Mouse (Mus musculus) neural tube, embryonic 13.5 days (tissue): ENCODE data around the gene Tmem221. TPM values are rescaled to one million over a fixed set of nuclear protein-coding genes. Genes with fewer than 3 reads are reported as not detected.

ENCODE experiments used
- ATAC-seq: fragments of 200-750 bp; cut with Nextera tagmentation; 2 replicates; pipeline ENCODE4 v1.8.0; 2017; ENCODE audit warnings: low read depth, mild to moderate bottlenecking, moderate TSS enrichment, moderate library complexity
- H3K27ac ChIP-seq: fragments of 300-500 bp; sonication (generic); replicated peaks from 2 replicates; pipeline ENCODE4 v1.5.1; 2015; ENCODE audit warnings: moderate library complexity, mild to moderate bottlenecking, inconsistent platforms
- H3K27me3 ChIP-seq: fragments of 300-500 bp; sonication (generic); 2 replicates; pipeline ENCODE4 v1.6.1; 2015; ENCODE audit warnings: mild to moderate bottlenecking, inconsistent platforms
- H3K36me3 ChIP-seq: fragments of 300-500 bp; sonication (generic); 2 replicates; pipeline ENCODE4 v1.6.1; 2015; ENCODE audit warnings: mild to moderate bottlenecking, inconsistent platforms
- H3K4me1 ChIP-seq: fragments of 300-500 bp; sonication (generic); replicated peaks from 2 replicates; pipeline ENCODE4 v1.6.1; 2015; ENCODE audit warnings: inconsistent platforms
- H3K4me2 ChIP-seq: fragments of 300-500 bp; sonication (generic); 2 replicates; pipeline ENCODE4 v1.6.1; 2015; ENCODE audit warnings: inconsistent platforms, mild to moderate bottlenecking, moderate library complexity
- H3K4me3 ChIP-seq: fragments of 300-500 bp; sonication (generic); 2 replicates; pipeline ENCODE4 v1.5.1; 2015; ENCODE audit warnings: mild to moderate bottlenecking, inconsistent platforms
- H3K9ac ChIP-seq: fragments of 300-500 bp; sonication (generic); 2 replicates; pipeline ENCODE4 v1.6.1; 2015; ENCODE audit warnings: moderate library complexity, mild to moderate bottlenecking, inconsistent platforms
- H3K9me3 ChIP-seq: fragments of 300-500 bp; sonication (generic); 2 replicates; pipeline ENCODE4 v1.6.1; 2016; ENCODE audit warnings: inconsistent platforms
- WGBS: fragments of 180-500 bp; shearing (Covaris S2); methylation state at CpG from one replicate; pipeline ENCODE4 v1.1.7; 2015; 5-methylcytosine and 5-hydroxymethylcytosine counted together
- polyA plus RNA-seq: library from polyadenylated mRNA; unstranded; fragments of >200 nt; fragmentation: Nextera tagmentation; extraction: Ambion mirVana; gene quantifications from 2 replicates; pipeline ENCODE4 v1.2.1, GENCODE M21; 2015

Tmem221 gene
- polyA plus RNA-seq, 1 experiment from 2014 or later, result not detected

DNA sequence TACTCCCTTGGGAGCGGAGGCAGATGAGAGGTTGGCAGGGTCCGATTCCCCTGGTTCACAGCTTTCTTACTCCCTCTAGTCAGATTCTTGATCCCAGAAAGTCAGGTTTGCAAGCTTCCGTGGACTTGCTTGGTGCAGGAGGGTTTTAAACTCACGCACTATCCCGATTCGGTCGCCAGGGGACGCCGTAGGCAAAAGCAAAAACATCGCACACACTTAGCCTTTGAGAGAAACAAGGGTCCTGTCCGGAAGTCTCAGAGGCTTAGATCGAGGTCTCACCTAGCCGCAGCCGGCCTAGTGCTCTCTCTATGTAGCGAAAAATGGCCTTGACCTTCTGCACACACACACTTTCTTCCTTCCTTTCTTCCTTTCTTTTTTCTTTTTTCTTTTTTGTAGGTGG, 2.7 kb upstream of the Tmem221 start:
- Histone ChIP-seq H3K4me3 (no peak overlapping the region), H3K9me3 (no peaks in the 10 kb centered on the region), H3K27ac (no peak overlapping the region), H3K4me1 (peaks cover 17% of the 10 kb centered on the region), H3K27me3 (peaks cover 98% of the 10 kb centered on the region), H3K9ac (no peak overlapping the region), H3K4me2 (no peak overlapping the region), H3K36me3 (no peaks in the 10 kb centered on the region)
- 5% methylated on average over 15 of the region's 15 CpGs for WGBS
- no peak for ATAC-seq

DNA sequence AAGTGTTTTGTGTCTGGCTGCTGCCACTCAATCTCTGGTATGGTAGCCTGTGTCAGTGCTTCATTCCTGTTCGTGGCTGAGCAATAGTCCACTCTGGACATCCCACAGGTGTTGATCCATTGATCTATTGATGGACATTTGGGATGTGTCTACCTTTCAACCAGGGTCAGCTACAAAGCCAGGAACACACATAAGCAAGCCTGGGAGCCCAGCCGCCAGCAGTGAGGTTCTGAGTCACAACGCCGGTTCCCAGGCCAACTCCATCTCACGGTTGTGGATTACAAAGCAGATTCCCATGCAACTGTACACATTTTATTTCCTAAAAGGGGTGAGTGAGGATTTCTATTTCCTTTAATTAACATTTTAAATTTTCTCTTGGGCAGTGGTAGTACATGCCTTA, 2.1 kb upstream of the Tmem221 start:
- peaks cover 98% of the 10 kb centered on the region for H3K27me3 ChIP-seq
- no peak overlapping the region for H3K27ac ChIP-seq
- no peak for ATAC-seq
- 82% methylated on average over 5 of the region's 5 CpGs for WGBS
- H3K4me2 ChIP-seq, result no peak overlapping the region
- peaks cover 17% of the 10 kb centered on the region for H3K4me1 ChIP-seq
- H3K36me3 ChIP-seq, result no peaks in the 10 kb centered on the region
- H3K4me3 ChIP-seq, result no peak overlapping the region
- no peak overlapping the region for H3K9ac ChIP-seq
- H3K9me3 ChIP-seq, result no peaks in the 10 kb centered on the region

DNA sequence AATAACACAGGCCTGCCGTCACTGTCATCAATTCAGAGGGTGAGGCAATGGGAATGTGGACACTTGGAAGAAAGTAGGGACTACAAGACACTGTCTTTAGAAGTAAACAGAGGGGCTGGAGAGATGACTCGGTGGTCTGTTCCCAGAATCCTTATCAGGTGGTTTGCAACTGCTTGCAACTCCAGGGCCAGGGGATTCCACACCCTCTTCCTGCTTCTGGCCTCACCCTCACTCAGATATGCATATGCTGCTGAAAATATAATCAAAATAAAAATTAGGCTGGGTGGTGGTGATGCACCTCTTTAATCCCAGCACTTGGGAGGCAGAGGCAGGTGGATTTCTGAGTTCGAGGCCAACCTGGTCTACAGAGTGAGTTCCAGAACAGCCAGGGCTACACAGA, 1.4 kb upstream of the Tmem221 start:
- no peak for ATAC-seq
- no peaks in the 10 kb centered on the region for H3K36me3 ChIP-seq

DNA sequence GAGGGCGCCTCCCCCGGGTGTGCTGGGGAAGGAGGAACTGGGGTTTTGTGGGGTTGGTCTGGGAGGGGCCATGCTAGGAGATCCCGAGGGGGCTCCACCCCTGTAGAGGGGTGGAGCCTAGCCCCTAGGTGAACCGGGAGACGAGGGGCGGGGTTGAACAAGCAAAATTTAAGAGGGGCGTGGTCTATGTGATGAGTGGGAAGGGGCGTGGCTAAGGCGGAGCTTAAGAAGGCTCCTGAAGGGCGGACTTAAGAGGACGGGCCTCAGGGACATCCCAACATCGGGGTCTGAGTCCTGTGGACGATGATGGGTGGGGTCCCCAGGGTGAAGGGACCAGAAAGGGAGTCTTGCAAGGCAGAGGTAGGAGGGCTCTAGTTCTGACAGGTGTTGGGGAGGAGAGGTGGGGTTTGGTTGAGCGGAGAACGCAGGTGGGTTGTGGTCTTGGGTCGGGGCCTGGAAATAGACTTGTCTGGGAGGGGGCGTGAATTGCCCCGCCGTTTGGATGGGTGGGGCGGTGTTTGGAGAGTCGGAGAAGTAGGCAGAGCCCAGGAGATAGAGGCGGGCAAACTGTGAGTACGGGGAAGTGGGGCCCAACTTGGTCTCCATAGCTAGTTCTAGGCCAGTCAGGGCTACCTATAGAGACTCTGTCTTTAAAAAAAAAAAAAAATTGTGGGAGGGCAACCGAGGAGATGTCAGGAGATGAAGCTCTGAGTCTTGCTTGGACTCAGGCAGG, 453 bp upstream of the Tmem221 start:
- peaks cover 17% of the 10 kb centered on the region for H3K4me1 ChIP-seq
- no peak for ATAC-seq
- WGBS, result 3% methylated on average over 24 of the region's 24 CpGs

More for the DNA sequence above, 1.4 kb upstream of the Tmem221 start:
- 77% methylated on average over 3 of the region's 3 CpGs for WGBS
- Histone ChIP-seq H3K4me3 (no peak overlapping the region), H3K27ac (no peak overlapping the region), H3K4me1 (peaks cover 17% of the 10 kb centered on the region), H3K9ac (no peak overlapping the region), H3K4me2 (no peak overlapping the region), H3K27me3 (peaks cover 99% of the 10 kb centered on the region), H3K9me3 (no peaks in the 10 kb centered on the region)

DNA sequence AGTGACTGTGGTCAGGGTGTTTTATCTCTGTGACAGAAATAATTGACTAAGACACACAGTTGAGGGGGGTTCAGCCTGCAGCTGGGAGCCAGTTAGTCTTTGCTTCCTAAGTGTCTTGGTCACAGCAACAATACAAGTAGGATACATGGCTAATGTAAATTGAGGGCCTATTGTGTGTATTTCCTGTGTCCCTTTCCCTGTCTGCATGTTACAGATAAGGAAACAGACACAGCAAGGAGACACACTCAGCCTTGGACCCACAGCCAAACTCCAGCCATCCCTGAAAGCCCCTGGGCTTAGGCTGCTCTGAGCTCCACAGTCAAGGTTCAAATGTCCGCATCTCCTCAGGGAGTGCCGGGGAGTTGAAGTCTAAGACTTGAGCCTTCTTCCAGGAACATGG, 4.0 kb downstream of the Tmem221 start:
- Histone ChIP-seq H3K27me3 (peaks cover 57% of the 10 kb centered on the region), H3K27ac (no peak overlapping the region), H3K9ac (no peak overlapping the region), H3K9me3 (no peaks in the 10 kb centered on the region), H3K36me3 (no peaks in the 10 kb centered on the region), H3K4me2 (no peak overlapping the region), H3K4me3 (no peak overlapping the region), H3K4me1 (peaks cover 9% of the 10 kb centered on the region)
- ATAC-seq, result no peak
- WGBS, result 94% methylated on average over 2 of the region's 2 CpGs

More for the DNA sequence above, 453 bp upstream of the Tmem221 start:
- no peaks in the 10 kb centered on the region for H3K9me3 ChIP-seq
- H3K4me3 ChIP-seq, result peak overlapping the region; percentile 18
- H3K27me3 ChIP-seq, result peaks cover 97% of the 10 kb centered on the region
- H3K36me3 ChIP-seq, result no peaks in the 10 kb centered on the region
- H3K9ac ChIP-seq, result 0 out of 2 replicates have a peak overlapping the region, but pooled peaks have one; percentile 41
- H3K27ac ChIP-seq, result no peak overlapping the region
- peak overlapping the region; percentile 47 for H3K4me2 ChIP-seq

DNA sequence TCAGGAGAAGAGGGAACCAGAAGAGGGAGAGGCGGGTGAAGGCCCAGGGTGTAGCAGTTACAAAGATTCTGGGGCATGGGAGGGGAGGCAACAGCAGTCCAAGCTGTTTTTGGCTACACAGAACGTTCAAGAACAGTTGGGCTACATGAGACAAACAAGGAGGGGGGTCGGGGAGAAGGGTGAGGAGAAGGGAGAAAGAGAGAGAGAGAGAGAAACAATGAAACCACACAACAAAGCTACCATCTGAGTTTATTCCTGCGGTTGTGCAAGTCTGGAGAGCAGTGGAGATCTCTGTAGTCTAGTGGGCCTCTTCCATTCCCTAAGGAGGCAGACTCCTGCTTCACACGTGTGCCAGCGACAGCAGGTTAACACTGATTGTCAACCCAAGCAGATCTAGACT, 4.7 kb downstream of the Tmem221 start:
- Histone ChIP-seq H3K4me1 (peaks cover 8% of the 10 kb centered on the region), H3K27me3 (peaks cover 51% of the 10 kb centered on the region), H3K9me3 (no peaks in the 10 kb centered on the region), H3K36me3 (no peaks in the 10 kb centered on the region), H3K9ac (no peak overlapping the region), H3K4me3 (no peak overlapping the region), H3K4me2 (no peak overlapping the region), H3K27ac (no peak overlapping the region)
- 72% methylated on average over 6 of the region's 6 CpGs for WGBS
- no peak for ATAC-seq

DNA sequence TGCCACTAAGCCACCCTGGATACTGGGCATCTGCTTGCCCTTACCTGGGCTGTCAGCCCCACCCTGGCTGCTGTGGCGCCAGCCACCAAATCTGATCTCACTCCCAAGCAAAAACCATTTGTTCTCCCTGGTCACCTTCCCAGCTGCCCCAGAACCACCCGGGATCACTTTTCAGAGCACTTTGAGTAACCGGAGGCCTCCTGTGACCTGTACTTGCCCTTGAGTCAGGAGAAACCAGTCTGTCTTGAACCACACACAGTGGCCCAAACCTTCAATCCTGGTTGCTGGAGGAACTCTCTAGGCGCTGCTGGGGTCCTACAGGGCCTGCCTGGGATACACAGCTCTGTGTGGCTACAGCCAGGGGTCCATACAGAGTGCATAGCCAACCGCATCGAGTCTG, 5.9 kb downstream of the Tmem221 start:
- no peaks in the 10 kb centered on the region for H3K9me3 ChIP-seq
- no peak overlapping the region for H3K4me2 ChIP-seq
- no peak overlapping the region for H3K4me3 ChIP-seq
- 71% methylated on average over 6 of the region's 6 CpGs for WGBS
- H3K9ac ChIP-seq, result no peak overlapping the region
- ATAC-seq, result no peak
- H3K4me1 ChIP-seq, result no peaks in the 10 kb centered on the region
- H3K27ac ChIP-seq, result no peak overlapping the region
- H3K36me3 ChIP-seq, result peaks cover 10% of the 10 kb centered on the region
- peaks cover 38% of the 10 kb centered on the region for H3K27me3 ChIP-seq

DNA sequence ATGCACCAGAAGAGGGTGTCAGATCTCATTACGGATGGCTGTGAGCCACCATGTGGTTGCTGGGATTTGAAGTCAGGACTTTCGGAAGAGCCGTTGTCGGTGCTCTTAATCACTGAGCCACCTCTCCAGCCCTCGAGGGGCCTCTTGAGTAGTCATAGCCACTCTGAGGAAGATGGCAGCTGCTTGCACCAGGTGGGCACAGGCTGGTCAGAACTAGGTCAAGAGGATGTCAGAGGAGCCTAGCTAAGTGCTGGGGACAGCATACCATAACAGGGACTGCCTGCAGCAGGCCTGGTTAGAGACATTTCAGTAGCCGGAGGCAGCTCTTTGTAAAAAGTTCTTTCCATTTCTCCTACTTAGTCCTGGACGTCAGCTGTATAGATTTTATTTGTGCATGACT, 7.9 kb downstream of the Tmem221 start:
- Histone ChIP-seq H3K4me2 (no peak overlapping the region), H3K9me3 (no peaks in the 10 kb centered on the region), H3K27me3 (peaks cover 18% of the 10 kb centered on the region), H3K36me3 (peaks cover 29% of the 10 kb centered on the region), H3K4me1 (no peaks in the 10 kb centered on the region), H3K9ac (no peak overlapping the region), H3K4me3 (no peak overlapping the region), H3K27ac (no peak overlapping the region)
- WGBS, result 72% methylated on average over 7 of the region's 7 CpGs
- no peak for ATAC-seq

DNA sequence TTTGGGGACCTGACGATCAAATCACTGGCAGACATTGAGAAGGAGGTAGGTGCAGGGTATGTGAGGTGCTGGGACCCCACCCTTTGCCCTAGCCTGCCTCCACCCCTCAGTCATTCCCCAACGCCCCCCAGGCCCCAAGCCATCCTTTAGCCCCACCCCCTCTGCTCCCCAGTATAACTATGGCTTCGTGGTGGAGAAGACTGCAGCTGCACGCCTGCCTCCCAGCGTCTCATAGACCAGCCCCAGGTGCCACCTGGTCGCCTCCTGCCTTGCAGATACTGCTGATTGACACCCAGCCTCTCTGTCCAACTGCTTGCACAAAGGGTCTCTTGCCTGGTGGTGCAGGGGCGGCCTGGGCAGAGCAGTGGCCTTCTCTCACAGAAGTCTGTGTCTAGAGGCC, 11.1 kb downstream of the Tmem221 start:
- Histone ChIP-seq H3K9ac (no peak overlapping the region), H3K27ac (no peak overlapping the region), H3K9me3 (no peaks in the 10 kb centered on the region), H3K4me3 (no peak overlapping the region), H3K4me2 (no peak overlapping the region), H3K27me3 (no peaks in the 10 kb centered on the region), H3K4me1 (peaks cover 11% of the 10 kb centered on the region), H3K36me3 (peaks cover 36% of the 10 kb centered on the region)
- no peak for ATAC-seq
- 89% methylated on average over 7 of the region's 7 CpGs for WGBS

DNA sequence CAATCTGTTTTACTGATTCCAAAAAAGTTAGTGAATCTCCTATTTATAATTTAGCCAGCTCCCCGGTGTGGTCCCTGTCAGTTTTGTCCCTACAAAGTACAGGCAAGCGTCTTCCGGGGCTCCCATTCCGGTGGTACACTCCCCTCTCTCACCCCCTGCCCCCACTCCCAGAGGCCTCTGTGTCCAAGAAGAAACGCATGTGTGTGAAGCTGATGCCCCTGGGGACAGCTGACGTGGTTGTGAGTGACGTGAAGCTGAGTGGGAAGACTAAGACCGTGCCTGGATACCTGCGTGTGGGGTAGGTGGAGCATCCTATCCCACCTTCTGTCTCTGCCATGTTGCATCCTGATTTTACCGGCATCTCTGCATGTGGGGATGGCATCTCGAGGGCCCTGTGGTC, 13.6 kb downstream of the Tmem221 start:
- no peak overlapping the region for H3K4me2 ChIP-seq
- H3K4me1 ChIP-seq, result peaks cover 11% of the 10 kb centered on the region
- peaks cover 36% of the 10 kb centered on the region for H3K36me3 ChIP-seq
- WGBS, result 91% methylated on average over 11 of the region's 11 CpGs
- no peak overlapping the region for H3K4me3 ChIP-seq
- no peak for ATAC-seq
- no peak overlapping the region for H3K27ac ChIP-seq
- 0 out of 2 replicates have a peak, but pooled peaks cover under 1% of the 10 kb centered on the region for H3K27me3 ChIP-seq
- no peak overlapping the region for H3K9ac ChIP-seq
- no peaks in the 10 kb centered on the region for H3K9me3 ChIP-seq

DNA sequence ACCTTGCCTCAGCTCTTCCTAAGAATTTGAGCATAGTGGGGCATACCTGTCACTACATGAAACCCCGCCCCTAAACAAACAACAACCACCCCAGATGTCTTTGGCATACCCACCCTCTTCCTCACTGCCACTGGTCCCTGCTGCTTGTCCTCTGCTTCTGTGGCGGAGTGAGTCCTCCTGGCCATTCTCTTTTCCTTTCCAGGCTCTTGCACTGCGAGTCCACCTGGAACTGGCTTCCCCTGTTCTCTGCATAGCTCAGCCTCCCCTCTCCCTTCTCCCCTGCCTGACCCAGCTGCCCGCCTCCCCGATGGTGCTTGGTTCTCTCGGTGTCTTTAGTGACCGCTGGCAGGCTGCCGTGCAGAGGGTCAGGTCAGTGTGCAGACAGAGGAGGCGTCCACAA, 14.9 kb downstream of the Tmem221 start:
- peak overlapping the region; percentile 86 for H3K9ac ChIP-seq
- ATAC-seq, result no peak
- WGBS, result 87% methylated on average over 9 of the region's 9 CpGs
- H3K4me3 ChIP-seq, result peak overlapping the region; percentile 80
- peaks cover 4% of the 10 kb centered on the region; the same call in 1 of the 2 replicates for H3K27me3 ChIP-seq
- H3K27ac ChIP-seq, result no peak overlapping the region
- peaks cover 34% of the 10 kb centered on the region for H3K36me3 ChIP-seq
- H3K4me1 ChIP-seq, result peaks cover 11% of the 10 kb centered on the region
- peak overlapping the region; percentile 90 for H3K4me2 ChIP-seq
- H3K9me3 ChIP-seq, result no peaks in the 10 kb centered on the region

DNA sequence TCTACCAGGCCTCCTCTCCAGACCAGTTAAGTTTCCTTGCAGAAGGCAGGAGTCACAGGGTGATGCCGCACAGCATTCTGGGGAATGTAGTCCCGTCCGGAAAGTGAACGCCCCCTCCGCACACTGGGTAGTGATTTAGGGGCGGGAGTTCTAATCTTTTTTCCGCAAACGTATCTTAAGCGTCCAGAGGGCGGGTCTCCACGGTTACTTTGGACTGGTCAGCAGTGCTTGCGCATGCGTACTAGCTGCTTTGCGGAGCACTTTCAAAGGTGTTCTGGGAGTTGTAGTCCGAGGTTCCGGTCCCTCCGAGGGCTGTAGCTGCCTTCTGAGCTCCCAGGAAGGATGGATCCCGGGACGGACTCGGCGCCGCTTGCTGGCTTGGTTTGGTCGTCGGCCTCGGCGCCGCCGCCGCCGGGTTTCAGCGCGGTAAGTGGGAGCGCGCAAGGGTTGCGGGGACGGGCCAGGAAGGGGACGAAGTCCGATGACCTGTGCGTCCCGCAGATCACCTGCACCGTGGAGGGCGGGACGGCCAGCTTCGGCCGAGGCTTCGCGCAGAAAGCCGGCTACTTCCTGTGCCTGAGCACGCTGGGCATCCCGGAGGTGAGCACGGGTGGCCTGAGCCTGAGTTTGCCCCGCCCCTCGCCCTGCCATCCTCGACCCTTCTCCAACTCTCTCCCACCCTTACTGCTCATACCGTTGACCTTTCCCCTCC, 15.9 kb downstream of the Tmem221 start, which contains the start of gene Mvb12a:
Gene Mvb12a, plus strand, starts transcription at position 291 of the 712 bp plus-strand sequence.
- whole genome bisulfite sequencing, result under 1% methylated on average over 54 of the region's 55 CpGs
- H3K4me2 ChIP-seq, result peak within 1 kb of the TSS; percentile 90
- peaks cover 11% of the 10 kb centered on the region for H3K4me1 ChIP-seq

More for the DNA sequence above, 15.9 kb downstream of the Tmem221 start, which contains the start of gene Mvb12a:
- Histone ChIP-seq H3K27ac (peak within 1 kb of the TSS; percentile 43; the same call in 1 of the 2 replicates), H3K9ac (peak within 1 kb of the TSS; percentile 86), H3K27me3 (peaks cover 10% of the 10 kb centered on the region), H3K9me3 (no peaks in the 10 kb centered on the region), H3K4me3 (peak within 1 kb of the TSS; percentile 80), H3K36me3 (peaks cover 26% of the 10 kb centered on the region)
- peak; percentile 96 for ATAC-seq
